Mouse (Mus musculus): ENCODE data around the gene Naif1. TPM values are rescaled to one million over a fixed set of nuclear protein-coding genes. Genes with fewer than 3 reads are reported as not detected.
A peak's percentile ranks its signal among the peaks of the same experiment; 100 is the strongest.

Naif1 gene
- polyA plus RNA-seq (2012) = 0.26 and 0.29 TPM in 2 replicates

DNA sequence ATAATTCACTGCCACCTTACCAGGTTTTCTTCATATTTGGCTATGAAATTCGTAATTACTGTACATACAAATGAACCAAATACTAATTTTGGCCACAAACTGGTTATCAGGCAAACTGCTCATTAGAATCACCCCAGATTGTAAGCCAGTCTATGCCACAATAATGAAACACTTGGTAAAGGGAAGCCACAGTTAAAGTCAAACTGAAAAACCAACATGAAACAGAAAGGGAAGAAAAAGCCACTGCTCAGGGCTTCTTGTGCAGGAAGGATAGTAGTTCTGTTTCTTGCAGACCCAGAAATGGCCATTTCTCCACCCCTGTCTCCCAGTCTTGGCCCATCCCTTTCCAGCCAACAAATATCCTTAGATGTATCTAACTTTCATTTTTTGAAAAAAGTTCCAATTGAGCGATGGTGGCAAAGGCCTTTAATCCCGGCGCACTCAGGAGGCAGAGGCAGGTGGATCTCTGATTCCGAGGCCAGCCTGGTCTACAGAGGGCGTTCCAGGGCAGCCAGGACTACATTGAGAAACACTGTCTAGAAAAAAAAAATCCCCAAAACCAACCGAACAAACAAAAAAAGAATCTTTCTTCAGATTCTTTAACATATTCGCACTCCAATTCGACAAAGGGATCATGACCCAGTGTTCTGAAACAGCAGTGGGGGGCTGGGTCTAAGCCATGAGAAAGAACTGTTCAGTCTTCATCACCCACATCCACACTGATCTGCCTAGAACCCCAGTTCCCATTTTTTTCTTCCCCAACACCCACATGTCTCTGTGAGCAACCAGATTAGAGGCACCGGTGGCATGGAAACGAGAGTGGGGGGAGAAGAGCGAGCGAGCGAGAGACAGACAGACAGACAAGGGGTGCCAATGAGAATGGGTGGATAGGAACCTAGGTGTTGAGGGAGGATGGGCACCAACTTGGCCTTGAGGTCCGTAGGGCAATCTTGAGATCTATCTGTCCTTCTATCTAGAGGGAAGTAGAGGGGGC, at the start of gene Naif1:
Gene Naif1 (plus strand): TSS at position 697 of the 994 bp plus-strand sequence.
- Histone ChIP-seq H3K36me3 (ENCODE audit: control insufficient read depth) (peaks cover 27% of the 10 kb centered on the region), H3K4me1 (ENCODE audit: control insufficient read depth) (peaks cover 64% of the 10 kb centered on the region), H3K27me3 (ENCODE audit: control insufficient read depth) (no peaks in the 10 kb centered on the region), H3K4me3 (replicated peaks) (peak within 1 kb of the TSS; percentile 85), H3K9me3 (ENCODE audit: control insufficient read depth, low read length) (no peaks in the 10 kb centered on the region)
- TF ChIP-seq TAL1 (IDR thresholded peaks at IDR 0.05; ENCODE audit: low read length) (no peak), GATA1 (IDR thresholded peaks at IDR 0.05; ENCODE audit: low read length) (no peak)

DNA sequence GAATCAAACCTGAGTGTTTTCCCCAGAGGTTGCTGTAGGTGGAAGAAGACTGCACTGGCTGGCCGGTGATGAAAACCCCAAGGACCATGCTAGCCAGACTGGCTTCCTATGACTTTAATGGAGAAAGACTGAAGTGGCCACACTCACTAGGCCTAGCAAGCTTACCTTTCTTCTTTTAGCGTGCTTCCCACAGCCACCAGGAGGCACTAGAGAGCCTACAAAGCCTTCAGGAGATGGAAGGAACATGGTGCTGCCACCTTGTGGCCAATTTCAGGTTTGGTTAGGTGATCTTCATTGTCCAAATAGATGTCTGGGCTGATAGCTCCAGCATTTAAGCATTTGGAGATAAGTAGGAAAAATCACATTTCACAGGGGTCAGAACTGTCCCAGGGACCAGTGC, 45.6 kb upstream of the Naif1 start:
- peaks cover 35% of the 10 kb centered on the region for H3K36me3 ChIP-seq (ENCODE audit: control insufficient read depth)
- H3K27me3 ChIP-seq (ENCODE audit: control insufficient read depth) = no peaks in the 10 kb centered on the region
- TF ChIP-seq TAL1 (IDR thresholded peaks at IDR 0.05; ENCODE audit: low read length) (no peak), GATA1 (IDR thresholded peaks at IDR 0.05; ENCODE audit: low read length) (no peak)
- peaks cover 12% of the 10 kb centered on the region for H3K4me1 ChIP-seq (ENCODE audit: control insufficient read depth)
- no peak overlapping the region for H3K4me3 ChIP-seq (replicated peaks)
- H3K9me3 ChIP-seq (ENCODE audit: control insufficient read depth, low read length) = peaks cover 2% of the 10 kb centered on the region

DNA sequence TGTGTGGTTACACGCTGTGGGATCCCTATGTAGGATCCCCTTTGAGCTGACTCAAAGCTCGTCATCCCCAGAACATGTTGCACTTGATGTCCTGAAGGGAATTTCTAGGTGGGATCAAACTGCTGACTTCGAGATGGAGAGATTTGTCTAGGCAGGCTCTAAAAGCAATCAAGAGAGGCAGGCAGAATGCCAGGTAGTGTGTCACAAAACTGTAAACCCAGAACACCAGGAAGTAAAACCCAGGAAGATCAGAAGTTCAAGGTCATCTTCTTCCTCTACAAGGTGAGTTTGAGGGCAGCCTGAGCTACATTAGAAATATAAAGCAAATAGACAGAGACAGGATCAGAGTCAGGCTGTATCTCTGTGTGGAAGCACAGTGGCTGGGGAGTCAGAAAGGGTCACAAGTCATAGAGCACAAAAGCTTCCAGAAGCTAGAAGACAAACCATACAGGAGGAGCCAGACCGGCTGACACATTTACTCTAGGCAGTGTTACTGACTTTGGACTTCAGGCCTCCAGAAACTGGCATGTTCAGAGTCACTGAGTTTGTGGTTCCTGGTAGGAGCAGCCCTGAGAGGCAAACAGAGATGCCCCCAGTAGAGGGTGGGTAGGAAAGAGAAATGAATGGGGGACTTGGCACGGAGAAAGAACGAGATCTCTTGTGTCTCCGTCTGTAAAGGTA, 43.0 kb upstream of the Naif1 start:
- no peak for TF ChIP-seq GATA1 (IDR thresholded peaks at IDR 0.05; ENCODE audit: low read length)
- no peak for TF ChIP-seq TAL1 (IDR thresholded peaks at IDR 0.05; ENCODE audit: low read length)
- H3K36me3 ChIP-seq (ENCODE audit: control insufficient read depth) = peaks cover 11% of the 10 kb centered on the region
- no peaks in the 10 kb centered on the region for H3K27me3 ChIP-seq (ENCODE audit: control insufficient read depth)
- no peaks in the 10 kb centered on the region for H3K4me1 ChIP-seq (ENCODE audit: control insufficient read depth)
- no peak overlapping the region for H3K4me3 ChIP-seq (replicated peaks)
- H3K9me3 ChIP-seq (ENCODE audit: control insufficient read depth, low read length) = peaks cover 2% of the 10 kb centered on the region

DNA sequence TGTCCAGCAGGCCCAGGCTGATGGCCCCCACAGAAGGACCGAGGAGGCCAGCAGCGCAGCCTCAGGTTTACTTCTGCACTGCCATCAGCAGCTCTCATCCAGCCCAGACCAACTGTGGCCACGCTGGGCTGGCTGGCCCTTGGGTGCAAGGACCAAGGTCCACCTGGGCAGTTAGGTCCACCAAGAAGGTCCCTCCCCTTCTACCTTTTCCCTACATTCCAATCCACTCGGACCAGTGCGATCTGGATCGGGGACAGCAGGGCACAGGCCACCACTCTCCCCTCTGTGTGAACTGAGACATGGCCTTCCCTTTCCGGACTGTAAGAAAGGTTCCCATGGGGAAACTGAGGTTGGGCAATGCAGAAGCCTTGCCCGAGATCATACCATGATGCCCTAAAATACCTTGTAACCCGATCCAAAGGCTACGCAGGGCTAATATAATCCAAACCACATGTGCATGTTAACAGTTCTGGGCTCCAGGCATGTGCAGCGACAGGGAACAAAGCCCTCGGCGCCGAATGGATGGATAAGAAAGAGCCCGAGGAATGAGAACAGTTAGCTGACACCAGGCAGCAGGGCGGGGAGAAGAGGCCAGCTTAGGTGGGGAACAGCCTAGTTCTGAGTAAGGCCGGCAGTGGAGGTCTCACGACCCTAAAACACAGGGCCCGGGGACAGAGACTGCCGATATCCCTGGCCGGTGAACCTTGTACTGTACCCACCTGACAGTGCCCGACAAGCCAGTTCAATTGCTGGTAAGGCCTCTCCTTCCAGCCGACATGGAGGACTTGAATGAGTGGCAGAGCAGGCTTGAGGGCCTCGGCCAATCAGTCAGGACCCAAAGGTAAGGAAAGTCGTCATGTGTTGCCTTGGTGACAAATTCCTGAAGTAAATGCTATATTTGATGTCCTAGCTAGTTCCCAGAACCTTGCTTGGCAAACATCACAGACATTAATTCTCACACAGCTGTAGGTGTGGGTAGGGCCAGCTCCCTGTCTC, 41.5 kb upstream of the Naif1 start:
- Histone ChIP-seq H3K9me3 (ENCODE audit: control insufficient read depth, low read length) (peaks cover 2% of the 10 kb centered on the region), H3K36me3 (ENCODE audit: control insufficient read depth) (peaks cover 4% of the 10 kb centered on the region), H3K4me3 (replicated peaks) (no peak overlapping the region), H3K27me3 (ENCODE audit: control insufficient read depth) (no peaks in the 10 kb centered on the region), H3K4me1 (ENCODE audit: control insufficient read depth) (peaks cover 8% of the 10 kb centered on the region)
- no peak for TF ChIP-seq TAL1 (IDR thresholded peaks at IDR 0.05; ENCODE audit: low read length)
- no peak for TF ChIP-seq GATA1 (IDR thresholded peaks at IDR 0.05; ENCODE audit: low read length)

DNA sequence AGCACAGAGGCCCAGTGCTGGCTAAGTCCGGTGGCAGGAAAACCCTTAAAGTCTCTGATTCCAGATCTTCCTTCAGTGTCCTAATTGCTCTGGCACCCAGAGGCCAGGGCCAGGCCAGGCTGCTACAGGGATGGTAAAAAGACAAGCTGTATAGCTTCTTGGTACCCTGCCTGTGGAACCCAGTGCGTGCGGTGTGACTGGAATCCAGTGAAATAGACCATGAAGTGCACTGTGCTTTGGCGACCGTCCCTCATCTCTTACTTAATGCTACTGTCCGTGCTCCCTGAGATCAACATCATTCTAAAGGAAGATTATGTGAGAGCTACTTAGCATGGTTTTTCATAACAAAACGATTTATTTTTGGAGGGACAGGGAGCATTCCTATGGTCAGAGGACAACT, 38.9 kb upstream of the Naif1 start:
- Histone ChIP-seq H3K4me1 (ENCODE audit: control insufficient read depth) (peaks cover 8% of the 10 kb centered on the region), H3K27me3 (ENCODE audit: control insufficient read depth) (no peaks in the 10 kb centered on the region), H3K9me3 (ENCODE audit: control insufficient read depth, low read length) (peaks cover 2% of the 10 kb centered on the region), H3K36me3 (ENCODE audit: control insufficient read depth) (peaks cover 30% of the 10 kb centered on the region), H3K4me3 (replicated peaks) (no peak overlapping the region)
- TF ChIP-seq GATA1 (IDR thresholded peaks at IDR 0.05; ENCODE audit: low read length) (no peak), TAL1 (IDR thresholded peaks at IDR 0.05; ENCODE audit: low read length) (no peak)

DNA sequence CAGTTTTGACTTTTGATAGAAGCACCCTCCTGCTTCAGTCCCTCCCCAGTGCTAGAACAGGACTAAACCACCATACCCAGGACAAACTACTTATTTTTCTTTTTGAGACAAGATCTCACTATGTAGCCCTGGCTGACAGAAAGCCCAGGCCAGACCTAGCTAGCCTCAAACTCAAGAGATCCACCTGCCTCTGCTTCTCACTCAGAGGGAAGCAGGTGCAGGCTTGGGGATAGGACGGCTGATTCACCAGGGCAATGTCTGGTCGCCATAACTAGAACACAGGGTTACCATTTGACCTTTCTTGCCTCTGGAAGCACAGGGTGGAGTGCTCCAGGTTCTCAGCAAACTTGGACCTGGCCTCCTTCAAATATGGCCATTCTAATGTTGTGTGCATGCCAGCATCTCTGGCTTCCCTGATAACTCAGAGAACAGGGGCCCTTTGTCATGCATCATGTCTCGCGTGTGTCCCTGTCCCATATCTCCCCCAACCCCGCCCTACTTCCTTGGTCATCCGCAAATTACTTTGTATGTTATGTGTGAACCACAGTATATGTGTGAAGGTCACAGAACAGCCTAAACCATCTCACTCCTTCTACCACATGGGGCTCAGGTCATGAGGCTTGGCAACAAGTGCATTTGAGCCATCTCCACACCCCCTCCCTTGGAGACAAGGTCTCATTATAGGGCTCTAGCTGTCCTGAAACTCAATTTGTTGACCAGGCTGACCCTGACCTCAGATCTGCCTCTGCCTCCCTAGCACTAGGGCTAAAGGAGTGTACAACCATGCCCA, 37.3 kb upstream of the Naif1 start:
- TF ChIP-seq TAL1 (IDR thresholded peaks at IDR 0.05; ENCODE audit: low read length) = no peak
- no peak for TF ChIP-seq GATA1 (IDR thresholded peaks at IDR 0.05; ENCODE audit: low read length)
- H3K9me3 ChIP-seq (ENCODE audit: control insufficient read depth, low read length) = peaks cover 2% of the 10 kb centered on the region
- H3K36me3 ChIP-seq (ENCODE audit: control insufficient read depth) = peaks cover 45% of the 10 kb centered on the region
- H3K27me3 ChIP-seq (ENCODE audit: control insufficient read depth) = no peaks in the 10 kb centered on the region
- H3K4me3 ChIP-seq (replicated peaks) = no peak overlapping the region
- peaks cover 8% of the 10 kb centered on the region for H3K4me1 ChIP-seq (ENCODE audit: control insufficient read depth)

DNA sequence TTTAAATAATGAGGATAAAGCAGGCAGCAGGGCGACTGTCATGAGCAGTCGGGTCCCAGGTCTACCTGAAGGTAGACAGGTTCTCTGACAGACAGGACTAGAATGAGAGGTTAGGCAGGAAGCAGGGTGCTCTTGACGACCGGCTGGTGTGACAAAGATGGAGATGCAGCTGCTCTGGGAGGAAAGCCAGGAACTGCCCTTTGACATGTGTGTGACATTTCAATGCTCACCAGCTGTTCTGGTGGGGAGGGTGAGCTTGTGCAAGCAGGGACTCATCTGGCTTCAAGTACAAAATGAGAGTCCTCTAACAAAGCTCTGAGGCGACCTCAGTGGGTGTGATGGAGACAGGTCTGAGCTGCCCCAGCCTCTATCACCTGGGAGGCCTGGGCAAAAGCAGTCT, 36.3 kb upstream of the Naif1 start:
- Histone ChIP-seq H3K36me3 (ENCODE audit: control insufficient read depth) (peaks cover 55% of the 10 kb centered on the region), H3K4me1 (ENCODE audit: control insufficient read depth) (peaks cover 8% of the 10 kb centered on the region), H3K9me3 (ENCODE audit: control insufficient read depth, low read length) (no peaks in the 10 kb centered on the region), H3K4me3 (replicated peaks) (no peak overlapping the region), H3K27me3 (ENCODE audit: control insufficient read depth) (no peaks in the 10 kb centered on the region)
- TF ChIP-seq GATA1 (IDR thresholded peaks at IDR 0.05; ENCODE audit: low read length) = no peak
- no peak for TF ChIP-seq TAL1 (IDR thresholded peaks at IDR 0.05; ENCODE audit: low read length)

DNA sequence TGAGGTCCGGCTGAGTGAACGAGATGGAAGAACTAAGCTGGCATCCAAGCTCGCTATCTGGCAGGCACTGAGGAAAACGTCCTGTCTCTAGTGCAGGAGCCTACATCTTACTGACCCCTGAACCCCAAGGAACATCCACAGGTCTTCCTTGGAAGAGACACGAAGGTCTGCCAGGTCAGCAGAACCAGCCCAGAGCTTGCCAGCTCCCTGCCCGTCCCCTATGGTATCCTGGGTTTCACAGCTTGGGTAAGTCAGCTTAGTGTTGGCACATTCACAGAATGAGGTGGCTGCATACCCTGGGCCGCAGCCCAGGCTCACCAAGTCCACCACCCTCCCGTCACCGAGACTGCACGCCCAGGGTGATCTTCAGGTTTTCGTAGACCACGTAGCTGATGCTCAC, 34.5 kb upstream of the Naif1 start:
- no peak overlapping the region for H3K4me3 ChIP-seq (replicated peaks)
- no peaks in the 10 kb centered on the region for H3K27me3 ChIP-seq (ENCODE audit: control insufficient read depth)
- TF ChIP-seq TAL1 (IDR thresholded peaks at IDR 0.05; ENCODE audit: low read length) (no peak), GATA1 (IDR thresholded peaks at IDR 0.05; ENCODE audit: low read length) (no peak)
- no peaks in the 10 kb centered on the region for H3K9me3 ChIP-seq (ENCODE audit: control insufficient read depth, low read length)
- peaks cover 74% of the 10 kb centered on the region for H3K36me3 ChIP-seq (ENCODE audit: control insufficient read depth)
- H3K4me1 ChIP-seq (ENCODE audit: control insufficient read depth) = peaks cover 8% of the 10 kb centered on the region
